Mouse (Mus musculus): ENCODE results near the gene Morn2. TPM values are rescaled to one million over a fixed set of nuclear protein-coding genes. Genes with fewer than 3 reads are reported as not detected.
"Not testable (repeated sequence)": the region's sequence is repeated elsewhere in the genome, so short reads cannot be mapped to it uniquely, and the experiment has no call there.

Morn2 gene
- total RNA-seq (2021): 10 to 100 TPM; 13.3 to 15.6 TPM

GRCm38 (mm10) chr17:80290074-80290657, at the start of gene Morn2, which contains the start of gene Dhx57:
TSS of gene Morn2 (plus strand) at chr17:80290203.
TSS of gene Dhx57 (minus strand) at chr17:80290476.
- DNase-seq: peak; percentile 99

- no peak for DNase-seq
These were observed 48.4 kb upstream of the Morn2 start for GRCm38 (mm10) chr17:80241594-80241993.

GRCm38 (mm10) chr17:80243116-80243515, 46.9 kb upstream of the Morn2 start:
- no peak for DNase-seq

- no peak for DNase-seq
These were observed 37.1 kb upstream of the Morn2 start for GRCm38 (mm10) chr17:80252757-80253525.

GRCm38 (mm10) chr17:80254421-80254820, 35.6 kb upstream of the Morn2 start:
- no peak for DNase-seq

GRCm38 (mm10) chr17:80255208-80255607, 34.8 kb upstream of the Morn2 start:
- peak; percentile 80 for DNase-seq

- DNase-seq: no peak
These were observed 22.9 kb upstream of the Morn2 start for GRCm38 (mm10) chr17:80267065-80267464.

- no peak for DNase-seq
These were observed 21.9 kb upstream of the Morn2 start for GRCm38 (mm10) chr17:80268151-80268550.

- not testable (repeated sequence) for DNase-seq
These were observed 19.4 kb upstream of the Morn2 start for GRCm38 (mm10) chr17:80270622-80271021.

GRCm38 (mm10) chr17:80278255-80278654, 11.7 kb upstream of the Morn2 start:
- DNase-seq: no peak

GRCm38 (mm10) chr17:80279340-80280070, 10.5 kb upstream of the Morn2 start:
- DNase-seq: no peak

GRCm38 (mm10) chr17:80284446-80284845, 5.6 kb upstream of the Morn2 start:
- no peak for DNase-seq

- DNase-seq: no peak
These were observed 2.0 kb upstream of the Morn2 start for GRCm38 (mm10) chr17:80288012-80288411.

GRCm38 (mm10) chr17:80289280-80290073, 526 bp upstream of the Morn2 start:
- DNase-seq: no peak

- peak; percentile 50 for DNase-seq
These were observed 1.1 kb downstream of the Morn2 start for GRCm38 (mm10) chr17:80291148-80291547.

- no peak for DNase-seq
These were observed 5.3 kb downstream of the Morn2 start for GRCm38 (mm10) chr17:80295258-80295657.

GRCm38 (mm10) chr17:80298844-80299243, 8.8 kb downstream of the Morn2 start:
- DNase-seq: no peak

- no peak for DNase-seq
These were observed 17.2 kb downstream of the Morn2 start, which contains the start of gene Arhgef33 for GRCm38 (mm10) chr17:80307251-80307650. TSS of gene Arhgef33 (plus strand) at chr17:80307407.

GRCm38 (mm10) chr17:80311761-80312160, 21.8 kb downstream of the Morn2 start:
- peak; percentile 7 for DNase-seq

- no peak for DNase-seq
These were observed 22.4 kb downstream of the Morn2 start for GRCm38 (mm10) chr17:80312405-80312804.

- no peak for DNase-seq
These were observed 32.2 kb downstream of the Morn2 start for GRCm38 (mm10) chr17:80322228-80322627.

GRCm38 (mm10) chr17:80323015-80323414, 33.0 kb downstream of the Morn2 start:
- DNase-seq: no peak

Data from heart, postnatal 4 days (tissue).